Mouse (Mus musculus): ENCODE measurements around the gene 4930548H24Rik. TPM values are rescaled to one million over a fixed set of nuclear protein-coding genes. Genes with fewer than 3 reads are reported as not detected.

4930548H24Rik gene
- 4.9 and 5.4 TPM in 2 replicates for polyA plus RNA-seq (2012; rRNA removed)

- Histone ChIP-seq H3K4me3 (ENCODE audit: control insufficient read depth, low read depth, low read length) (peak within 1 kb of the TSS; percentile 84), H3K27me3 (ENCODE audit: control insufficient read depth, insufficient read depth, low read length) (no peaks in the 10 kb centered on the region), H3K36me3 (ENCODE audit: control insufficient read depth, insufficient read depth, low read length) (no peaks in the 10 kb centered on the region; the same call in 1 of the 2 replicates), H3K4me1 (ENCODE audit: control insufficient read depth, insufficient read depth, low read length) (no peaks in the 10 kb centered on the region), H3K27ac (ENCODE audit: control insufficient read depth, insufficient read depth, low read depth, low read length) (no peak within 1 kb of the TSS)
- TF ChIP-seq CTCF (IDR thresholded peaks at IDR 0.05; ENCODE audit: control insufficient read depth, insufficient read depth, insufficient replicate concordance, low read depth, low read length) (no peak), POLR2A (IDR thresholded peaks at IDR 0.05; ENCODE audit: control insufficient read depth, low read depth, low read length) (no peak)
Measured at GRCm38 (mm10) chr5:31485440-31485839, at the start of gene 4930548H24Rik. 4930548H24Rik (plus strand) TSS chr5:31485740.

- H3K27ac ChIP-seq (ENCODE audit: control insufficient read depth, insufficient read depth, low read depth, low read length) = no peak overlapping the region
- peak overlapping the region; percentile 94; the same call in 1 of the 2 replicates for H3K4me3 ChIP-seq (ENCODE audit: control insufficient read depth, low read depth, low read length)
- no peaks in the 10 kb centered on the region for H3K27me3 ChIP-seq (ENCODE audit: control insufficient read depth, insufficient read depth, low read length)
- TF ChIP-seq CTCF (IDR thresholded peaks at IDR 0.05; ENCODE audit: control insufficient read depth, insufficient read depth, insufficient replicate concordance, low read depth, low read length) (no peak), POLR2A (IDR thresholded peaks at IDR 0.05; ENCODE audit: control insufficient read depth, low read depth, low read length) (no peak)
- peaks cover 3% of the 10 kb centered on the region; the same call in 1 of the 2 replicates for H3K4me1 ChIP-seq (ENCODE audit: control insufficient read depth, insufficient read depth, low read length)
- H3K36me3 ChIP-seq (ENCODE audit: control insufficient read depth, insufficient read depth, low read length) = no peaks in the 10 kb centered on the region
Measured at GRCm38 (mm10) chr5:31451336-31451735, 34.2 kb upstream of the 4930548H24Rik start.

GRCm38 (mm10) chr5:31451878-31452561 is 33.5 kb upstream of the 4930548H24Rik start, which contains the start of gene Zfp512:
Zfp512 (plus strand) TSS chr5:31452431.
- Histone ChIP-seq H3K27ac (ENCODE audit: control insufficient read depth, insufficient read depth, low read depth, low read length) (peak within 1 kb of the TSS; percentile 54), H3K27me3 (ENCODE audit: control insufficient read depth, insufficient read depth, low read length) (no peaks in the 10 kb centered on the region), H3K4me1 (ENCODE audit: control insufficient read depth, insufficient read depth, low read length) (peaks cover 3% of the 10 kb centered on the region; the same call in 1 of the 2 replicates), H3K4me3 (ENCODE audit: control insufficient read depth, low read depth, low read length) (peak within 1 kb of the TSS; percentile 94), H3K36me3 (ENCODE audit: control insufficient read depth, insufficient read depth, low read length) (no peaks in the 10 kb centered on the region)
- TF ChIP-seq CTCF (IDR thresholded peaks at IDR 0.05; ENCODE audit: control insufficient read depth, insufficient read depth, insufficient replicate concordance, low read depth, low read length) (no peak), POLR2A (IDR thresholded peaks at IDR 0.05; ENCODE audit: control insufficient read depth, low read depth, low read length) (peak; percentile 74)

- peaks cover 3% of the 10 kb centered on the region; the same call in 1 of the 2 replicates for H3K4me1 ChIP-seq (ENCODE audit: control insufficient read depth, insufficient read depth, low read length)
- no peaks in the 10 kb centered on the region for H3K36me3 ChIP-seq (ENCODE audit: control insufficient read depth, insufficient read depth, low read length)
- H3K27me3 ChIP-seq (ENCODE audit: control insufficient read depth, insufficient read depth, low read length) = no peaks in the 10 kb centered on the region
- peak overlapping the region; percentile 94 for H3K4me3 ChIP-seq (ENCODE audit: control insufficient read depth, low read depth, low read length)
- H3K27ac ChIP-seq (ENCODE audit: control insufficient read depth, insufficient read depth, low read depth, low read length) = peak overlapping the region; percentile 54
- TF ChIP-seq POLR2A (IDR thresholded peaks at IDR 0.05; ENCODE audit: control insufficient read depth, low read depth, low read length) (no peak), CTCF (IDR thresholded peaks at IDR 0.05; ENCODE audit: control insufficient read depth, insufficient read depth, insufficient replicate concordance, low read depth, low read length) (no peak)
Measured at GRCm38 (mm10) chr5:31452562-31452878, 33.0 kb upstream of the 4930548H24Rik start.

DNA sequence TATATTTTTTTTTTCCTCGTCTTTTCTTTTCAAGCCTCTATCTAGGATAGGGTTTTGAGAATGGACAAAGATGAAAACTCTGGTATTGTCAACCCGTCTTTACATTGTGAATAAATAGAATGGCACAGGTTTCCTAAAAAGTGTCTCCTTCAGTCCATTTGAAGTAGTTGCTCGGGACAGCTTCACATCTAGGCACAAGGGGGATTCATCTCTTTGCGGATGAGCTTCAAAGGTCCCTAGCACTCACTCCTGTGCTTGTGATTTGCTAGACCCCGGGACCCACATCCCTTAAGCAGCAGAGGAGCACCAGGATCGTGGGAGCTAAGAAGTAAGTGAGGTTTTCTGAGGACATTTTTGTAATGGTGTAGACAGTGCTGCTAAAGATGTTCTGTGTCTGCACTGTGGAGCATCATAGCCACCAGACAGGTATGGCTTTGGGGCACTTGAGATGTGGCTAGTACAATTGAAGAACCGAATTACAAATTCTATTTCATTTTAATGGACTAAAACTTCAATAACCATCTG is 32.6 kb upstream of the 4930548H24Rik start:
- Histone ChIP-seq H3K36me3 (ENCODE audit: control insufficient read depth, insufficient read depth, low read length) (no peaks in the 10 kb centered on the region), H3K4me3 (ENCODE audit: control insufficient read depth, low read depth, low read length) (peak overlapping the region; percentile 75), H3K4me1 (ENCODE audit: control insufficient read depth, insufficient read depth, low read length) (peaks cover 3% of the 10 kb centered on the region; the same call in 1 of the 2 replicates), H3K27me3 (ENCODE audit: control insufficient read depth, insufficient read depth, low read length) (no peaks in the 10 kb centered on the region), H3K27ac (ENCODE audit: control insufficient read depth, insufficient read depth, low read depth, low read length) (no peak overlapping the region)
- no peak for TF ChIP-seq CTCF (IDR thresholded peaks at IDR 0.05; ENCODE audit: control insufficient read depth, insufficient read depth, insufficient replicate concordance, low read depth, low read length)
- TF ChIP-seq POLR2A (IDR thresholded peaks at IDR 0.05; ENCODE audit: control insufficient read depth, low read depth, low read length) = no peak

GRCm38 (mm10) chr5:31467798-31468197 is 17.7 kb upstream of the 4930548H24Rik start:
- no peaks in the 10 kb centered on the region for H3K4me1 ChIP-seq (ENCODE audit: control insufficient read depth, insufficient read depth, low read length)
- TF ChIP-seq POLR2A (IDR thresholded peaks at IDR 0.05; ENCODE audit: control insufficient read depth, low read depth, low read length) (no peak), CTCF (IDR thresholded peaks at IDR 0.05; ENCODE audit: control insufficient read depth, insufficient read depth, insufficient replicate concordance, low read depth, low read length) (no peak)
- H3K4me3 ChIP-seq (ENCODE audit: control insufficient read depth, low read depth, low read length) = no peak overlapping the region
- no peak overlapping the region for H3K27ac ChIP-seq (ENCODE audit: control insufficient read depth, insufficient read depth, low read depth, low read length)
- H3K36me3 ChIP-seq (ENCODE audit: control insufficient read depth, insufficient read depth, low read length) = no peaks in the 10 kb centered on the region; the same call in 1 of the 2 replicates
- no peaks in the 10 kb centered on the region for H3K27me3 ChIP-seq (ENCODE audit: control insufficient read depth, insufficient read depth, low read length)

DNA sequence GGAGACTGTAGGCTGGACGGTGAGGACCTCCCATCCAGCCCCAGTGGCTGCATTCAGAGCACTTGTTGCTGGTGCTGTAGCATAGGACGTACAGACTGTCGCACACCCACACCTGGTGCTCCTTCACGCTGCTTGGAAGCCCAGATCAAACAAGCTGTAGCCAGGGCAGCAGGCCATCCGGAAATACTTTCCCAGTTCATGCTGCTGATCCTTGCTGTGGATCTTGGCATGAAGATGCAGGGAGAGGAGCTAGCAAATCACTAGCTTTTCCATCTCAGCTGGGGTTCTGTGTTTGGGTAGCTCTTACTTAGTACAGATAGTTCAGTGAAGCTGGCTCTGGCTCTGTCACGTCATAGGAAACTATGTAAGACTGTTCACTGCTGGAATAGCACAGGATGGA is 15.8 kb upstream of the 4930548H24Rik start:
- no peak for TF ChIP-seq CTCF (IDR thresholded peaks at IDR 0.05; ENCODE audit: control insufficient read depth, insufficient read depth, insufficient replicate concordance, low read depth, low read length)
- H3K27ac ChIP-seq (ENCODE audit: control insufficient read depth, insufficient read depth, low read depth, low read length) = no peak overlapping the region
- no peaks in the 10 kb centered on the region for H3K27me3 ChIP-seq (ENCODE audit: control insufficient read depth, insufficient read depth, low read length)
- no peaks in the 10 kb centered on the region; the same call in 1 of the 2 replicates for H3K36me3 ChIP-seq (ENCODE audit: control insufficient read depth, insufficient read depth, low read length)
- no peak overlapping the region for H3K4me3 ChIP-seq (ENCODE audit: control insufficient read depth, low read depth, low read length)
- H3K4me1 ChIP-seq (ENCODE audit: control insufficient read depth, insufficient read depth, low read length) = no peaks in the 10 kb centered on the region
